Mouse (Mus musculus) heart, postnatal 0 days (tissue): ENCODE data around the gene Adcyap1.

Source experiments
- CTCF ChIP-seq: IDR thresholded peaks from 2 replicates; pipeline ENCODE4 v1.5.1; 2016; ENCODE audit warnings: antibody characterized with exemption, control low read depth, low read depth
- EP300 ChIP-seq: IDR thresholded peaks from 2 replicates; pipeline ENCODE4 v1.6.1; 2016; ENCODE audit warnings: antibody characterized with exemption, low read depth

GRCm38 (mm10) chr17:93198717-93199116 is at the start of gene Adcyap1:
- TF ChIP-seq CTCF (no peak), EP300 (no peak)
